Mouse (Mus musculus) midbrain, embryonic 14.5 days (tissue): Measurements from ENCODE around the gene Ptges2. TPM values are rescaled to one million over a fixed set of nuclear protein-coding genes. Genes with fewer than 3 reads are reported as not detected.

Source experiments
- ATAC-seq: fragments of 200-750 bp; cut with Nextera tagmentation; 2 replicates; pipeline ENCODE4 v1.8.0; 2017; ENCODE audit warnings: moderate number of reproducible peaks, moderate library complexity; ENCODE audit not compliant: low FRiP score, low TSS enrichment
- DNase-seq: peaks from one replicate; pipeline ENCODE4 v3.0.0-alpha.2; 2015
- H3K27ac ChIP-seq: fragments of 300-500 bp; sonication (generic); replicated peaks from 2 replicates; pipeline ENCODE4 v1.5.1; 2014; ENCODE audit warnings: mild to moderate bottlenecking, low read depth, low read length, moderate library complexity
- H3K27me3 ChIP-seq: fragments of 300-500 bp; sonication (generic); 2 replicates; pipeline ENCODE4 v1.6.1; 2014; ENCODE audit warnings: low read length, control low read depth, mixed read lengths; ENCODE audit not compliant: control insufficient read depth, insufficient read depth
- H3K36me3 ChIP-seq: fragments of 300-500 bp; sonication (generic); 2 replicates; pipeline ENCODE4 v1.6.1; 2014; ENCODE audit warnings: low read length, control low read depth; ENCODE audit not compliant: control insufficient read depth, insufficient read depth
- H3K4me1 ChIP-seq: fragments of 300-500 bp; sonication (generic); 2 replicates; pipeline ENCODE4 v1.6.1; 2014; ENCODE audit warnings: mild to moderate bottlenecking, antibody characterized with exemption, low read length, control low read depth; ENCODE audit not compliant: control insufficient read depth, insufficient read depth
- H3K4me2 ChIP-seq: fragments of 300-500 bp; sonication (generic); 2 replicates; pipeline ENCODE4 v1.6.1; 2014; ENCODE audit warnings: mild to moderate bottlenecking, low read length, moderate library complexity
- H3K4me3 ChIP-seq: fragments of 300-500 bp; sonication (generic); replicated peaks from 2 replicates; pipeline ENCODE4 v1.5.1; 2014; ENCODE audit warnings: low read depth, low read length
- H3K9ac ChIP-seq: fragments of 300-500 bp; sonication (generic); replicated peaks from 2 replicates; pipeline ENCODE4 v1.6.1; 2014; ENCODE audit warnings: mild to moderate bottlenecking, low read length, moderate library complexity
- H3K9me3 ChIP-seq: fragments of 300-500 bp; sonication (generic); 2 replicates; pipeline ENCODE4 v1.6.1; 2016; ENCODE audit warnings: low read length, control low read depth, mixed read lengths; ENCODE audit not compliant: control insufficient read depth
- WGBS: fragments of 180-500 bp; shearing (Covaris S2); extraction: QIAGEN DNeasy Blood & Tissue Kit; methylation state at CpG from one replicate; pipeline ENCODE4 v1.1.7; 2014; 5-methylcytosine and 5-hydroxymethylcytosine counted together
- polyA plus RNA-seq: library from polyadenylated mRNA; unstranded; fragments of >200 nt; fragmentation: Nextera tagmentation; extraction: Ambion mirVana; gene quantifications from 2 replicates; pipeline ENCODE4 v1.2.1, GENCODE M21; 2014

The Ptges2 gene
- 46.2 and 64.4 TPM in 2 replicates for polyA plus RNA-seq

DNA sequence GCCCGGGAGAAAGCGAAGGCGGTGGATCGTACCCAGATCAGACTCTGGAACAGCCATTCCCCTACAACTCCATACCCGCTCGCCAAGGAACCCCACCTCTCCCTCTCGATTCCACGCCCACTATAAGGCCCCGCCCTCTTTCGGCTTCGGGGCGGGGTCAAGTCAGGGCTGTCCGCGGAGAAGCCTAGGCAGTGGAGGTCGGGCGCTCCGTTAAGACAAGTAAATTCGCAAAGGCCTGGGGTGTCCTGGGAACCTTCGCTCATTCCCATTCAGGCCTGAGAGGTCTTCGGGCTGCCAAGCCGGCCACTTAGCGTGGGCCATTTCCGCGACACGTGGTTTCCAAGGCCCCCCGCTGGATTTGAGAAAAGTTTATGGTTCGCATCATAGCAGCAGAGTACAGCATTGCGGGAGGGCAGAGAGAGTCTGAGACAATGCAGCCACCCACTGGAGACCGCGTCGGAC is at the start of gene Ptges2:
TSS of gene Ptges2 (plus strand) at position 413 of the 462 bp plus-strand sequence.
- peak within 1 kb of the TSS; percentile 97 for H3K4me3 ChIP-seq
- H3K4me2 ChIP-seq: peak within 1 kb of the TSS; percentile 89
- peak within 1 kb of the TSS; percentile 91 for H3K27ac ChIP-seq
- H3K4me1 ChIP-seq: peaks cover 13% of the 10 kb centered on the region
- ATAC-seq: peak; percentile 91
- peaks cover 7% of the 10 kb centered on the region for H3K36me3 ChIP-seq
- H3K9me3 ChIP-seq: no peaks in the 10 kb centered on the region
- peak within 1 kb of the TSS; percentile 80 for H3K9ac ChIP-seq
- under 1% methylated on average over 31 of the region's 31 CpGs for WGBS
- H3K27me3 ChIP-seq: no peaks in the 10 kb centered on the region
- peak; percentile 94 for DNase-seq

DNA sequence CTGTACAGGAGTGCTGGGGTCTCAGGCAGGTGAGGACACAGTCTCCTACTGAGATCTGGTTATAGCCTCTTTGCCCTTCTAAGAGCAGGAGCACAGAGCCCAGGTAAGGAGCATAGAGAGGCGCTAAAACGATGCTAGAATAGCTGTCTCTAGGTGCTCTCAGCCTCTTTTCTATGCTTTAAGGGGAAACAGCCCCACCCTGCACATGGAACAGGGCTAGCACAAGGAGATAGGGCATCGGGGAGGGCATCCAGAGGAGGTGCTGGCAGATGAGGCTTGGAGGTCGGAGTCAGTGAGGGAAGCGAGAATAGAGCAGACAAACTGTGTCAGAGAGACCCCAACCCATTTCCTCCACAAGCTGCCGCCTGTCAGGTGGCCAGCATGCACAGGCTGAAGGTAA is 48.7 kb upstream of the Ptges2 start:
- WGBS: 79% methylated on average over 6 of the region's 6 CpGs

DNA sequence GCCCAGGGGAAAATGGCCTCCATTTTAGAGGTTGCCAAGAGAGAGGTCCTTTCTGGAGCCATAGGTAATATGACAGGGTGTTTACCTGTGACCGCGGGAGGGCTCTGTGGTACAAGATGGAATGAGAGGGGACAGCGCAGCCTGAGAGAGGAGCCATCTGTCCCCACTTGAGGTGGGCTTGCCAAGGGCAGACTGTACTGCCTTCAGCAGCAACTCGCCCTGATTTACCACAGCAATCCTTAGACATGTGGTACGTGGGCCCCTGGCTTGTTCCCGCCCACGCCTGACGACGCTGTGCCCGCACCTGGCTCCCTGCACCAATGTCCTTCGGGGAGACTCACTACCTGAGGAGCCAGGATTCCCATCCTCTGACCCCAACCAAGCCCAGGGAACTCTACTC is 47.4 kb upstream of the Ptges2 start:
- Histone ChIP-seq H3K36me3 (peaks cover 4% of the 10 kb centered on the region; the same call in 1 of the 2 replicates), H3K4me2 (no peak overlapping the region), H3K4me3 (no peak overlapping the region), H3K9ac (no peak overlapping the region), H3K9me3 (no peaks in the 10 kb centered on the region), H3K4me1 (peaks cover 20% of the 10 kb centered on the region), H3K27me3 (no peaks in the 10 kb centered on the region), H3K27ac (no peak overlapping the region)
- DNase-seq: no peak
- 88% methylated on average over 11 of the region's 11 CpGs for WGBS
- no peak for ATAC-seq

More for the DNA sequence above, 48.7 kb upstream of the Ptges2 start:
- H3K27me3 ChIP-seq: no peaks in the 10 kb centered on the region
- no peak overlapping the region for H3K4me3 ChIP-seq
- no peak for ATAC-seq
- peaks cover 4% of the 10 kb centered on the region; the same call in 1 of the 2 replicates for H3K36me3 ChIP-seq
- DNase-seq: no peak
- no peak overlapping the region for H3K27ac ChIP-seq
- H3K4me1 ChIP-seq: peaks cover 20% of the 10 kb centered on the region
- no peak overlapping the region for H3K4me2 ChIP-seq
- no peak overlapping the region for H3K9ac ChIP-seq
- H3K9me3 ChIP-seq: no peaks in the 10 kb centered on the region

DNA sequence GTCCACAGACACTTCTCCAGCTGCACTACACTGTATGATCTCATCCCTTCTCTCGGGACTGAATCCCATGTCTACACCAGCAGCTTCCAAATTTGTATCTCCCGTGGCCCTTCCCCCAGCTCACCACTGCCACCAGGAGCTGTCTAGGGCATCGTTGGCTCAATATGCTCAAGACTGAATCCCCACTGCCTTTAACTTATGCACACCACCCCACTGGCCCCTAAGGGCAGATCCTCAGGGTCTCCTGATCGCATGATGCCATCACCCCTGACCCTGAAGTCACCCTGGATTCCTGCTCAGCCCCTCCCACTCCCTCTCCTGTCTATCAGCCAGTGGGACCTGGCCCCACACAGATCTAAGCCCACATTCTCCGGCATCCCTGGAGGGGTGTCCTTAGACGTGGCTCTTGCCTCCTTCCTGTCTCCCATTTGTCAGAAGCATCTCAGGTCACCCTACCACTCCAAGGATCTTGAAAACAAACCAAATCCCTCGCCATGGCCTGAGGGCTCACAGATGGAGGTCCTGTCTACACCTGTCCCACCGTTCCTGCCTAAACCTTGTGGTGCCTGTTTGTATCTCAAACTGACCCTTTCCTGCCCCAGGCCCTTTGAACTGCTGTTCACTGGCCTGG is 46.0 kb upstream of the Ptges2 start:
- no peak overlapping the region for H3K27ac ChIP-seq
- 0 out of 2 replicates have a peak overlapping the region, but pooled peaks have one; percentile 14 for H3K9ac ChIP-seq
- peaks cover 20% of the 10 kb centered on the region for H3K4me1 ChIP-seq
- H3K36me3 ChIP-seq: peaks cover 4% of the 10 kb centered on the region; the same call in 1 of the 2 replicates
- H3K4me3 ChIP-seq: no peak overlapping the region
- DNase-seq: no peak
- no peak overlapping the region for H3K4me2 ChIP-seq
- ATAC-seq: no peak
- no peaks in the 10 kb centered on the region for H3K27me3 ChIP-seq
- WGBS: 72% methylated on average over 8 of the region's 8 CpGs
- H3K9me3 ChIP-seq: no peaks in the 10 kb centered on the region

DNA sequence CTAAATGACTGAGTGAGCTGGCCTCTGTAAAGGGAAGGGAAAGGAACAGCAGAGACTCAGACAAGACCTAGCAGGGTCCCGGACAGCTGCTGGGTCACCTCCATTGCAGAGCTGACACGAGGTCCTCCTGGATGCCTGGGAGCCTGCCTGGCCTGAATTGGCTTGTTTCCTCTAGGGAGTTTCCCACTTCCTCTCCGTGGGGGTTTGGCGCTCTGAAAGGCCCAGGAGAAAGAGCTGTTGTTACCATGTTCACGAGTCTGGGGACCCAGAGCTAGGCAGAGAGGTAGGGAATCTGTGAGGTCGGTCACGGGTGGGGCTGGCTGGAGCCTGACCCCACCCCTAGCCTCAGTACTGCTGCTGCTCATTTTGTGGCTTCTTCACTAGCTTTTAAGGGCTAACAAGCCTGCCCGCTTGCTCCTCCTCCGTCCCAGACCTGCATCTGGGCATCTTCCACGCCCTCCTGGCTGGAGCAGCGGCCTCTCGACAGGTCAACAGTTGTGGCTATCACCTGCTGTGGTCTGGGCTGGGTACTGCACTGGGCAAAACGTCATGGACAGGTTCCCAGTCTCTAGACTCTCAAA is 45.1 kb upstream of the Ptges2 start:
- DNase-seq: no peak
- no peaks in the 10 kb centered on the region for H3K27me3 ChIP-seq
- H3K4me2 ChIP-seq: peak overlapping the region; percentile 79
- H3K27ac ChIP-seq: 0 out of 2 replicates have a peak overlapping the region, but pooled peaks have one; percentile 13
- H3K4me3 ChIP-seq: no peak overlapping the region
- H3K9me3 ChIP-seq: no peaks in the 10 kb centered on the region
- WGBS: 58% methylated on average over 13 of the region's 13 CpGs
- H3K36me3 ChIP-seq: peaks cover 4% of the 10 kb centered on the region; the same call in 1 of the 2 replicates
- peaks cover 20% of the 10 kb centered on the region for H3K4me1 ChIP-seq
- ATAC-seq: no peak
- H3K9ac ChIP-seq: peak overlapping the region; percentile 81; the same call in 1 of the 2 replicates

DNA sequence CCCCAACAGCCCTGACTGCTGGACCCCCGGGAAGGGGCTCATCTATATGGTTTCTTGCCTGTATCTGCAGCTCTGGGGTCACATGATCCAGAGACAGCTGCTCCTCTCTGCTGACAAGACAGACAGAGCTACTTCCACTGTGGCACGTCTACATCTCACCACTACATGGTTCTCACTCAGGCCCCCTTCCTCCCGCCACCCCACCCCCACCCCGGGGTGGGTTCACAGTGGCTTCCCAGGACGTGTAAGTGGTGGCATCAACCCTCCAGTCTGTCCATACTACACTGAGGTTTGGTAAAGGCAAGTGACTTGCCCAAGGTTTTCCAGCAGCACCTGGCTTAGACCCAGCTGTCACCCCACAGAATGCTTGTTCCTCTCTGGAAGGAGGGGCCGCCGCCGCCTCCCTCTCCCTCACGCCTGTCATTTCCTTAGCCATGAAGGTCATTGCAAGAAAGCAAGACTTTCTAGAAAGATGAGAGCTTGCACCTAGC is 44.2 kb upstream of the Ptges2 start:
- peaks cover 20% of the 10 kb centered on the region for H3K4me1 ChIP-seq
- DNase-seq (no peak), ATAC-seq (no peak)
- H3K27me3 ChIP-seq: no peaks in the 10 kb centered on the region
- H3K9me3 ChIP-seq: no peaks in the 10 kb centered on the region
- H3K4me2 ChIP-seq: peak overlapping the region; percentile 79
- peak overlapping the region; percentile 81 for H3K9ac ChIP-seq
- H3K27ac ChIP-seq: peak overlapping the region; percentile 95
- H3K4me3 ChIP-seq: peak overlapping the region; percentile 70
- WGBS: 47% methylated on average over 9 of the region's 9 CpGs
- H3K36me3 ChIP-seq: peaks cover 4% of the 10 kb centered on the region; the same call in 1 of the 2 replicates

DNA sequence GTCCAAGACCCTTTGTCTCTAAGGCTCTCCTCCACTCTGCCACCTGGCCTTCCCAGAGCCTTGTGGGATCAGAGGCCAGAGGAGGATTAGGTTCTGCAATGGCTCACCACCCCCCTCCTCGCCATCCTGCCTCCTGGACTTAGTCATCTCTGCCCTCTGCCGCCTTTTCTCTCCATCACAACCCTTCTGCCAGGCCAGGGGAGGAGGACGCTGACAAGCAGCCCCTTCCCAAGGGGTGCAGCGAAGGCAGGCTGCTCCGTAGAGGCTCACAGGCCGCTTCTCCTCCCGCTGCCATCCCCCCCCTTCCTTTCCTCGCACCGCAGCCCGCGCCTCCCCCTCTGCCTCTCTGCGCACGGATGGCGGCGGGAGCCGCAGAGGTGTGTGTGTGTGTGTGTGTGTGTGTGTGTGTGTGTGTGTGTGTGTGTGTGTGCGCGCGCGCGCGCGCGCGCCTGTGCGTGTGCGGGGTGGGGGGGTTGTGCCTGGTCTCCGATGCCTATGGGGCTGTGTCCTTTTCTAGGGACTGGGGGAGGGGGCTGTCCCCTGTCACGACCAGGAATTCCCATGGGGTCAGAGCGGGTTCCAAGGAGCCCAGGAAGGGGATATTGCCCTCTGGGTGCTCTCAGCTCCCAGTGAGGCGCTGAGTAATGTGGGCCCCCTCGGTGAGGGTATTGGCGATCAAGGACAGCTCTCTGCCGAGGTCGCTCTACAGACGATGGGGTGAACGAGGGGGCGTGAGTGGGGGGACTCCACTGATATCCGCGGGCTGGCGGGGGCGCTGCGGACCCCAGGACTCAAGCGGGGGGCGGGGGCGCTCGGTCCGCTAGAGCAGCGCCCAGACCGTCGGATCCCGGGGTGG is 43.3 kb upstream of the Ptges2 start, which contains the start of gene Ciz1:
TSS of gene Ciz1 (plus strand) at position 177 of the 856 bp plus-strand sequence.
- ATAC-seq: peak; percentile 64

DNA sequence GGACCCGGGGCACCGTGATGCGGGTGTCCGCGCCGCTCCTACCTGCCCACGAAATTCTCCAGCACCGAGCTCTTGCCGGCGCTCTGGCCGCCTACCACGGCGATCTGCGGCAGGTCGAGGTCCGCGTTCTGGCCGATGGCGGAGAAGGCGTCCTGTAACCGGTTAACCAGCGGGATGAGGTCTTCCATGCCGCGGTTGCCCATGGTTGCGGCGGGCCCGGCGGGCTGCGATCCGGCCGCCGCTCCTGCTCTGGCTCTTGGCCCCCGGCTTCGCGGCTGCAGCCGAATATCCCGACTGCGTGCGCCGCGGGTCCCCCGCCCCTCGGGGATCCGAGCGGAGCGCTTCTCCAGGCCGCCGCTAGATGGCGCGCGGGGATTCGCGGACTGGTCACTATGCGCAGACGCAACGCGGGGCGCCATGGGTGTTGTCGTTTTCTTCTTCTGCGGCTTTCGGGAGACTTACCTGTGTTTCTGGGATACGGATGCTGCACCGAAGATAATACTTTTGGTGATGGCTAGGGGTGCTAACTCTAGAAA is 42.6 kb upstream of the Ptges2 start, which contains the start of gene Dnm1:
TSS of gene Dnm1 (minus strand) at position 332 of the 536 bp plus-strand sequence.
- WGBS: under 1% methylated on average over 63 of the region's 63 CpGs
- Histone ChIP-seq H3K9ac (peak within 1 kb of the TSS; percentile 81), H3K36me3 (peaks cover 2% of the 10 kb centered on the region; the same call in 1 of the 2 replicates), H3K4me2 (peak within 1 kb of the TSS; percentile 79), H3K27me3 (no peaks in the 10 kb centered on the region), H3K27ac (peak within 1 kb of the TSS; percentile 95), H3K9me3 (no peaks in the 10 kb centered on the region), H3K4me3 (peak within 1 kb of the TSS; percentile 70), H3K4me1 (peaks cover 20% of the 10 kb centered on the region)
- DNase-seq (peak; percentile 97), ATAC-seq (peak; percentile 72)

More for the DNA sequence above, 43.3 kb upstream of the Ptges2 start, which contains the start of gene Ciz1:
- peak within 1 kb of the TSS; percentile 70 for H3K4me3 ChIP-seq
- H3K9ac ChIP-seq: peak within 1 kb of the TSS; percentile 81
- WGBS: under 1% methylated on average over 43 of the region's 52 CpGs
- H3K4me1 ChIP-seq: peaks cover 20% of the 10 kb centered on the region
- peaks cover 4% of the 10 kb centered on the region; the same call in 1 of the 2 replicates for H3K36me3 ChIP-seq
- H3K27ac ChIP-seq: peak within 1 kb of the TSS; percentile 95
- no peaks in the 10 kb centered on the region for H3K27me3 ChIP-seq
- no peaks in the 10 kb centered on the region for H3K9me3 ChIP-seq
- DNase-seq: peak; percentile 84
- peak within 1 kb of the TSS; percentile 79 for H3K4me2 ChIP-seq
